Mouse (Mus musculus) thymus, adult 2 months (tissue): ENCODE measurements around the gene Eif2ak4.

Source experiments
- CTCF ChIP-seq: fragments of 200-500 bp; IDR thresholded peaks from 2 replicates; pipeline ENCODE4 v1.5.1; 2012; ENCODE audit warnings: mild to moderate bottlenecking, control low read depth, low read length, moderate library complexity, borderline replicate concordance; ENCODE audit not compliant: control insufficient read depth, poor library complexity, insufficient read depth; ENCODE audit errors: extremely low read depth
- POLR2A ChIP-seq: fragments of 200-500 bp; IDR thresholded peaks from 2 replicates; pipeline ENCODE4 v1.6.1; 2012; ENCODE audit warnings: mild to moderate bottlenecking, low read length, control low read depth, moderate library complexity; ENCODE audit not compliant: control insufficient read depth, poor library complexity, insufficient read depth; ENCODE audit errors: extremely low read depth

- TF ChIP-seq POLR2A = no peak
- TF ChIP-seq CTCF = no peak
Observed at GRCm38 (mm10) chr2:118451056-118451455, 62.6 kb downstream of the Eif2ak4 start.
